Mouse (Mus musculus) hindbrain, embryonic 16.5 days (tissue): ENCODE measurements around the gene H2al3. TPM values are rescaled to one million over a fixed set of nuclear protein-coding genes. Genes with fewer than 3 reads are reported as not detected.

ENCODE experiments used
- ATAC-seq: fragments of 200-750 bp; cut with Nextera tagmentation; 2 replicates; pipeline ENCODE4 v1.8.0; 2017; ENCODE audit warnings: moderate TSS enrichment, moderate library complexity
- H3K27ac ChIP-seq: fragments of 300-500 bp; sonication (generic); 2 replicates; pipeline ENCODE4 v1.5.1; 2014; ENCODE audit warnings: low read depth, mild to moderate bottlenecking, control low read depth, low read length, moderate library complexity
- H3K27me3 ChIP-seq: fragments of 300-500 bp; sonication (generic); replicated peaks from 2 replicates; pipeline ENCODE4 v1.6.1; 2014; ENCODE audit warnings: low read length; ENCODE audit not compliant: control insufficient read depth, insufficient read depth
- H3K36me3 ChIP-seq: fragments of 300-500 bp; sonication (generic); 2 replicates; pipeline ENCODE4 v1.6.1; 2014; ENCODE audit warnings: mild to moderate bottlenecking, low read length, moderate library complexity, mixed read lengths; ENCODE audit not compliant: control insufficient read depth, insufficient read depth
- H3K4me1 ChIP-seq: fragments of 300-500 bp; sonication (generic); 2 replicates; pipeline ENCODE4 v1.6.1; 2014; ENCODE audit warnings: low read depth, low read length; ENCODE audit not compliant: control insufficient read depth, insufficient read depth
- H3K4me2 ChIP-seq: fragments of 300-500 bp; sonication (generic); 2 replicates; pipeline ENCODE4 v1.6.1; 2014; ENCODE audit warnings: mild to moderate bottlenecking, low read length, control low read depth, moderate library complexity
- H3K4me3 ChIP-seq: fragments of 300-500 bp; sonication (generic); 2 replicates; pipeline ENCODE4 v1.5.1; 2014; ENCODE audit warnings: mild to moderate bottlenecking, low read length, control low read depth, moderate library complexity
- H3K9ac ChIP-seq: fragments of 300-500 bp; sonication (generic); 2 replicates; pipeline ENCODE4 v1.6.1; 2014; ENCODE audit warnings: low read depth, mild to moderate bottlenecking, control low read depth, low read length, moderate library complexity
- H3K9me3 ChIP-seq: fragments of 300-500 bp; sonication (generic); 2 replicates; pipeline ENCODE4 v1.6.1; 2014; ENCODE audit warnings: mild to moderate bottlenecking, low read length, moderate library complexity; ENCODE audit not compliant: control insufficient read depth
- WGBS: fragments of 180-500 bp; shearing (Covaris S2); extraction: QIAGEN DNeasy Blood & Tissue Kit; methylation state at CpG from one replicate; pipeline ENCODE4 v1.1.7; 2014; 5-methylcytosine and 5-hydroxymethylcytosine counted together
- polyA plus RNA-seq: library from polyadenylated mRNA; unstranded; fragments of >200 nt; fragmentation: Nextera tagmentation; extraction: Ambion mirVana; gene quantifications from 2 replicates; pipeline ENCODE4 v1.2.1, GENCODE M21; 2015

The H2al3 gene
- not detected in 2 replicates for polyA plus RNA-seq

DNA sequence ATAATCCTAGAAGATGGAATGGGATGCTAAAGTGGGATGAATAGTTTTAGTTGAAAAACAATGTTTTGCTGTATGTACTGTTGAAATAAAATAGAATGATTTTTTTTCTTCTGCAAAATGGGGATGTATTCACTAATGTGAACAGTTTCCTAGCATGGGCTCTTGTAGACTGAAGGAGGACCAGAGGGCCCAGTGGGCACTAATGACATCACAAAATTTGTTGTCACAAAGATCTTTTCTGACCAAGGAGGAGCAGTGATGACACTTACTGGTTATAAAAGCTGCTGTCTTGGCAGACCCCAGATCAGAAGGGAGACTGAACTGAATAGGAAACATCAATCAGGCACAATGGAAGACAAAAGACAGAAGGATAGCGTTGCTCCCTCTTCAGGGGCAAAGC is at the start of gene H2al3:
Gene H2al3 (plus strand): TSS at position 301 of the 400 bp plus-strand sequence.
- Histone ChIP-seq H3K27ac (no peak within 1 kb of the TSS), H3K4me2 (no peak within 1 kb of the TSS), H3K9ac (no peak within 1 kb of the TSS), H3K36me3 (no peaks in the 10 kb centered on the region), H3K4me1 (no peaks in the 10 kb centered on the region), H3K27me3 (no peaks in the 10 kb centered on the region), H3K9me3 (no peaks in the 10 kb centered on the region), H3K4me3 (no peak within 1 kb of the TSS)
- WGBS: 31% methylated on average over 1 of the region's 1 CpGs
- no peak for ATAC-seq

DNA sequence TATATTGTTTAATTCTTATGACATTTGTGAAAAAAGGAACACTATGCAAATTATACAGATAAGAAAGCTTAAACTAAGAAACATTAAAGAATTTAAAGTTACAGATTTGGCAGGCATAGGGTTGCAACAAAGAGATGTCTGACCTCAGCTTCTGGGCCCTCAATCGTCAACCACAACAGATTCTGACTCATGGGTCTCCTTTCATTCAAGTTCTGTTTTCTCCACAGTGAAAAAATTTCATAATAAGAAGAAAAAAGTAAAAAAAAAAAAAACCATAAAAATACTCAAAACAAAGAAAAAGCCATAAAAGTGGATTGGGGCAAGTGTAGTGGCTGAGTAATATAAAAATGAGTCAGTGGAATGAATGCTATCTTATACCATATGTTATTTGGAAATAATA is 39.4 kb upstream of the H2al3 start:
- 86% methylated on average over 1 of the region's 1 CpGs for WGBS

GRCm38 (mm10) chrX:9812469-9812868 is 37.0 kb upstream of the H2al3 start:
- Histone ChIP-seq H3K27ac (no peak overlapping the region), H3K9ac (no peak overlapping the region), H3K4me2 (no peak overlapping the region), H3K9me3 (no peaks in the 10 kb centered on the region), H3K36me3 (no peaks in the 10 kb centered on the region), H3K4me3 (no peak overlapping the region), H3K27me3 (no peaks in the 10 kb centered on the region), H3K4me1 (no peaks in the 10 kb centered on the region)
- ATAC-seq: no peak

More for the DNA sequence above, 39.4 kb upstream of the H2al3 start:
- no peak overlapping the region for H3K9ac ChIP-seq
- no peaks in the 10 kb centered on the region for H3K36me3 ChIP-seq
- ATAC-seq: no peak
- H3K4me2 ChIP-seq: no peak overlapping the region
- H3K9me3 ChIP-seq: no peaks in the 10 kb centered on the region
- H3K4me1 ChIP-seq: no peaks in the 10 kb centered on the region
- no peak overlapping the region for H3K4me3 ChIP-seq
- no peaks in the 10 kb centered on the region for H3K27me3 ChIP-seq
- H3K27ac ChIP-seq: no peak overlapping the region

DNA sequence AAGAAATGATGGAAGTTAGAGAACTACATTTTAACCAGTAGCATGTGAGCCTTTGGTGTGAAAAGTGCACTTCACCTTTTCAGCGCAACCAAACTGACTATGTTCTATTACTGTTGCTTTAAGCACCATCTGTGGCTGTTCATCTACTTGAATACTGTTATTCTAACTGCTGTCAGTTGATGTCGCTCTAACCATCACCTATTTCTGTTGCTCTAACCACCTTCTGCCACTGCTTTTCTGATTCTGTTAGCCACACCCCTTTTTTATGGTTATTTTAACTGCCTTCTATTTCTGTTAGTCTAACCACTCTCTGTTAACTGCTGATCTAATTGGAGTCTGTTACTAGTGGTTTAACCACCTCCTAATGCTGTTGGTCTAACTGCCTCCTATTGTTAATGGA is 14.7 kb upstream of the H2al3 start:
- no peak overlapping the region for H3K4me3 ChIP-seq
- no peaks in the 10 kb centered on the region for H3K4me1 ChIP-seq
- no peak for ATAC-seq
- H3K9ac ChIP-seq: no peak overlapping the region
- no peaks in the 10 kb centered on the region for H3K36me3 ChIP-seq
- no peaks in the 10 kb centered on the region for H3K9me3 ChIP-seq
- no peaks in the 10 kb centered on the region for H3K27me3 ChIP-seq
- 59% methylated on average over 2 of the region's 2 CpGs for WGBS
- no peak overlapping the region for H3K27ac ChIP-seq
- H3K4me2 ChIP-seq: no peak overlapping the region

DNA sequence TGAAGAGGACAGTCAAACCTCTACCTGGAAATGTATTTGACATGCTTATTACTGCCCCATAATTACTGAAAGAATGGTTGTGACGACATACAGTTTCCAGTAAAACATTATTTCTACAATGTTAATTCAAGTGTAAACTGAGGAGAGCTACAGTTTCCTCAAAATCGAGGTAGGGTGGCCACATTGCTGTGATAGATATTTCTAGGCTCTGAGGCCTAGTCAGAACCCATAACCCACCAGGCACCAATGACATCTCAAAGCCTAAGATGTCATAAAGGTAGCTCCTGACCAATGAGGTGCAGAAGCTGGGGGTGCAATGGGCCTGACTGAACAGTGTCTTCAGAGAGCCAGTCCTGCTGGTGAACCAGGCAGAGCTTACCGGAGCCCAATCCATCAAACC is 2.9 kb upstream of the H2al3 start, which contains the start of gene Hypm:
Gene Hypm (plus strand): TSS at position 301 of the 400 bp plus-strand sequence.
- Histone ChIP-seq H3K9ac (no peak within 1 kb of the TSS), H3K4me1 (no peaks in the 10 kb centered on the region), H3K4me2 (no peak within 1 kb of the TSS), H3K4me3 (no peak within 1 kb of the TSS), H3K27me3 (no peaks in the 10 kb centered on the region), H3K9me3 (no peaks in the 10 kb centered on the region), H3K27ac (no peak within 1 kb of the TSS), H3K36me3 (no peaks in the 10 kb centered on the region)
- ATAC-seq: no peak
- WGBS: 89% methylated on average over 3 of the region's 3 CpGs

DNA sequence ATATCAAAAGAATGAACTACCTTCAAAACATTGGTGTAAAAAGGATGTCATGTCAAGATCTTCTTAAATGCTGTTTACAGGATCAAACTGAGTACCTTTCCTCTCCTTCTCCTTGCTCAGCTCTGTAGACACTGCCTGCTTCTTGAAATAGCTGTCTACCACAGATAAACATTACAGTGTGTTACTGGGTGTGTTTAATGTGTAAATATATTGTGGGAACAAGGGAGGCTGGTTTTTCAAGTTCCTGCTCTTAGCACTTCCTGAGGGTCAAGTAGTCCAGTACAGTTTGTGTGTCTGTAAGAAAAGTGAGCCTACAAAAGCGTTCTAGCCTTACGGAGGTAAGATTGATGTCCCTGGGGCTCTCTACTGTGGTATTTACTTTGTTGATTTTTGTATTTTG is 12.4 kb downstream of the H2al3 start:
- Histone ChIP-seq H3K9ac (no peak overlapping the region), H3K4me3 (no peak overlapping the region), H3K4me2 (no peak overlapping the region), H3K27ac (no peak overlapping the region), H3K36me3 (no peaks in the 10 kb centered on the region), H3K9me3 (no peaks in the 10 kb centered on the region), H3K27me3 (no peaks in the 10 kb centered on the region), H3K4me1 (no peaks in the 10 kb centered on the region)
- WGBS: 95% methylated on average over 2 of the region's 2 CpGs
- ATAC-seq: no peak

DNA sequence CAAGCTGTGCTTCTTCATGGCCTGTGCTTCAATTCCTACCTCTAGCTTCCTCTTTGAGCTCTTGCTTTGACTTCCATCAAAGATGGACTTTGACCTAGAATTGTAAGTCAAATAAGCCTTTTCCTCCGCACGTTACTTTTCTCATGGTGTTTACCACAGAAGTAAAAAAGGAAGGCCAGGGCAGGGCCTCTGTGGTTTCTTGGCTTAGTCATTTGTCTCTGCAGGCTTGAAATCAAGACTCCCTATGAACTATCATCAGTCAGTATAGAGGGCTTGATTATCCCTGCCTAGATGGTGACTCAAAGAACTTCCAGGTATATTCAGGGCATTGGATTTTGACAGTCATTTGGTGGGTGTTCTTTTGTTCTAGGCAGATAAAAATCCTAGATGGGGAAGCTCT is 26.0 kb downstream of the H2al3 start:
- H3K9me3 ChIP-seq: no peaks in the 10 kb centered on the region
- ATAC-seq: no peak
- no peaks in the 10 kb centered on the region for H3K4me1 ChIP-seq
- H3K4me3 ChIP-seq: no peak overlapping the region
- H3K4me2 ChIP-seq: no peak overlapping the region
- H3K27me3 ChIP-seq: no peaks in the 10 kb centered on the region
- WGBS: 92% methylated on average over 2 of the region's 2 CpGs
- no peak overlapping the region for H3K9ac ChIP-seq
- H3K27ac ChIP-seq: no peak overlapping the region
- no peaks in the 10 kb centered on the region for H3K36me3 ChIP-seq

- H3K36me3 ChIP-seq: no peaks in the 10 kb centered on the region
- no peak within 1 kb of the TSS for H3K4me2 ChIP-seq
- no peak within 1 kb of the TSS for H3K9ac ChIP-seq
- no peak within 1 kb of the TSS for H3K27ac ChIP-seq
- H3K9me3 ChIP-seq: no peaks in the 10 kb centered on the region
- no peaks in the 10 kb centered on the region for H3K4me1 ChIP-seq
- H3K27me3 ChIP-seq: no peaks in the 10 kb centered on the region
- no peak within 1 kb of the TSS for H3K4me3 ChIP-seq
- WGBS: 64% methylated on average over 2 of the region's 2 CpGs
- no peak for ATAC-seq
These were observed 35.8 kb downstream of the H2al3 start, which contains the start of gene Sytl5 for GRCm38 (mm10) chrX:9885322-9885721. TSS of gene Sytl5 (plus strand) at chrX:9885622.
